Comparison of ENCODE assay signal across 29 mouse cellular contexts in genomic region chr19:20243817-20244216, GRCm38 (mm10).
A peak's percentile ranks its signal among the peaks of the same experiment; 100 is the strongest.
DNase-seq lines count a peak whose midpoint lies in the region; ATAC-seq lines count a peak whose summit lies in the region.
"Had no signal": no experiment of that assay in that cellular context is flagged by ENCODE, and none has a peak within 500 bp of the region (broad histone marks: within the 10 kb centered on the region; RNA-seq: fewer than 3 reads in every experiment).

No protein-coding gene starts in this region.

- peak; percentile 36 to 41 for DNase-seq in cerebellum, postnatal 10 days
- no peak for DNase-seq in cerebellum, adult 11 months
- peak; percentile 24 for DNase-seq in midbrain, embryonic 14.5 days
- peak; percentile 12 for DNase-seq in brain, adult 2 months (ENCODE audit: low read depth, low spot score)
- DNase-seq in kidney, postnatal 4 days: no peak
- DNase-seq: adrenal gland, postnatal 10 days; cerebellum, adult 9-10 months; gastrocnemius, postnatal 25 days; heart, adult 18-20 months; heart, postnatal 4 days; kidney, adult 2 months; kidney, postnatal 36 days; liver, embryonic 13.5 days; lung, adult 18-20 months; lung, postnatal 14 days; right cerebral cortex, adult 18-20 months; spleen, adult 18-20 months; thymus, postnatal 25 days had no signal

- H3K4me1 ChIP-seq in hindbrain, embryonic 13.5 days (replicated peaks): peaks cover 9% of the 10 kb centered on the region; the same call in 1 of the 2 replicates
- H3K4me1 ChIP-seq in hindbrain, embryonic 12.5 days: no peaks in the 10 kb centered on the region
- peaks cover 3% of the 10 kb centered on the region; the same call in 1 of the 2 replicates for H3K4me1 ChIP-seq in midbrain, embryonic 14.5 days (ENCODE audit: control insufficient read depth, insufficient read depth, low read length)
- no peaks in the 10 kb centered on the region; the same call in 1 of the 2 replicates for H3K4me1 ChIP-seq in midbrain, embryonic 13.5 days (replicated peaks)
- H3K4me1 ChIP-seq: limb, embryonic 10.5 days; limb, embryonic 15.5 days; liver, embryonic 13.5 days had no signal

- no peaks in the 10 kb centered on the region for H3K27me3 ChIP-seq in hindbrain, embryonic 13.5 days
- H3K27me3 ChIP-seq in hindbrain, embryonic 12.5 days: no peaks in the 10 kb centered on the region
- H3K27me3 ChIP-seq in midbrain, embryonic 14.5 days (ENCODE audit: control insufficient read depth, insufficient read depth, low read length): no peaks in the 10 kb centered on the region
- no peaks in the 10 kb centered on the region for H3K27me3 ChIP-seq in midbrain, embryonic 13.5 days
- H3K27me3 ChIP-seq: CH12.LX; forebrain, embryonic 13.5 days; heart, embryonic 12.5 days; limb, embryonic 15.5 days; liver, embryonic 13.5 days; neural tube, embryonic 13.5 days had no signal

- no peak overlapping the region for H3K9ac ChIP-seq in hindbrain, embryonic 13.5 days
- no peak overlapping the region for H3K9ac ChIP-seq in hindbrain, embryonic 12.5 days
- no peak overlapping the region for H3K9ac ChIP-seq in midbrain, embryonic 14.5 days (replicated peaks; ENCODE audit: low read length)
- no peak overlapping the region for H3K9ac ChIP-seq in midbrain, embryonic 13.5 days (replicated peaks)
- H3K9ac ChIP-seq: forebrain, embryonic 13.5 days; heart, embryonic 12.5 days; limb, embryonic 15.5 days; liver, embryonic 13.5 days; neural tube, embryonic 13.5 days had no signal

- peak; percentile 77; the same call in 1 of the 2 replicates for ATAC-seq in hindbrain, embryonic 13.5 days (ENCODE audit: low FRiP score)
- no peak for ATAC-seq in hindbrain, embryonic 12.5 days (ENCODE audit: low FRiP score)
- no peak for ATAC-seq in midbrain, embryonic 14.5 days (ENCODE audit: low FRiP score, low TSS enrichment)
- ATAC-seq in midbrain, embryonic 13.5 days: no peak
- ATAC-seq: forebrain, embryonic 13.5 days; Patski had no signal

- no peaks in the 10 kb centered on the region for H3K36me3 ChIP-seq in hindbrain, embryonic 13.5 days
- no peaks in the 10 kb centered on the region for H3K36me3 ChIP-seq in hindbrain, embryonic 12.5 days
- H3K36me3 ChIP-seq in midbrain, embryonic 14.5 days (ENCODE audit: control insufficient read depth, insufficient read depth, low read length): no peaks in the 10 kb centered on the region
- H3K36me3 ChIP-seq in midbrain, embryonic 13.5 days: no peaks in the 10 kb centered on the region
- H3K36me3 ChIP-seq: heart, embryonic 12.5 days; limb, embryonic 10.5 days; limb, embryonic 15.5 days; liver, embryonic 13.5 days; neural tube, embryonic 13.5 days had no signal

- no peak overlapping the region for H3K4me2 ChIP-seq in hindbrain, embryonic 13.5 days
- H3K4me2 ChIP-seq in hindbrain, embryonic 12.5 days (replicated peaks): no peak overlapping the region
- H3K4me2 ChIP-seq in midbrain, embryonic 14.5 days (ENCODE audit: low read length): no peak overlapping the region
- H3K4me2 ChIP-seq in midbrain, embryonic 13.5 days (replicated peaks): no peak overlapping the region
- H3K4me2 ChIP-seq: forebrain, embryonic 13.5 days; heart, embryonic 12.5 days; limb, embryonic 15.5 days; liver, embryonic 13.5 days; neural tube, embryonic 13.5 days had no signal

- H3K4me3 ChIP-seq in hindbrain, embryonic 13.5 days: no peak overlapping the region
- H3K4me3 ChIP-seq in hindbrain, embryonic 12.5 days: no peak overlapping the region
- H3K4me3 ChIP-seq in midbrain, embryonic 14.5 days (replicated peaks; ENCODE audit: low read depth, low read length): no peak overlapping the region
- H3K4me3 ChIP-seq in midbrain, embryonic 13.5 days (replicated peaks): no peak overlapping the region
- H3K4me3 ChIP-seq: erythroblast, embryonic 14.5 days; forebrain, embryonic 13.5 days; heart, embryonic 12.5 days; limb, embryonic 10.5 days; limb, embryonic 15.5 days; liver, embryonic 13.5 days; neural tube, embryonic 13.5 days had no signal

- no peak overlapping the region for H3K27ac ChIP-seq in hindbrain, embryonic 13.5 days
- no peak overlapping the region for H3K27ac ChIP-seq in hindbrain, embryonic 12.5 days
- H3K27ac ChIP-seq in midbrain, embryonic 14.5 days (replicated peaks; ENCODE audit: low read depth, low read length): no peak overlapping the region
- no peak overlapping the region for H3K27ac ChIP-seq in midbrain, embryonic 13.5 days
- H3K27ac ChIP-seq: forebrain, embryonic 13.5 days; limb, embryonic 10.5 days; limb, embryonic 15.5 days; liver, embryonic 13.5 days; neural tube, embryonic 13.5 days had no signal

- H3K9me3 ChIP-seq in hindbrain, embryonic 13.5 days: no peaks in the 10 kb centered on the region
- H3K9me3 ChIP-seq in hindbrain, embryonic 12.5 days (replicated peaks): no peaks in the 10 kb centered on the region
- no peaks in the 10 kb centered on the region for H3K9me3 ChIP-seq in midbrain, embryonic 14.5 days (ENCODE audit: control insufficient read depth, low read length)
- no peaks in the 10 kb centered on the region for H3K9me3 ChIP-seq in midbrain, embryonic 13.5 days
- H3K9me3 ChIP-seq: forebrain, embryonic 13.5 days; heart, embryonic 12.5 days; limb, embryonic 10.5 days; limb, embryonic 15.5 days; liver, embryonic 13.5 days; neural tube, embryonic 13.5 days had no signal

- WGBS in hindbrain, embryonic 13.5 days: 62% methylated on average over 1 of the region's 1 CpGs
- 74% methylated on average over 1 of the region's 1 CpGs for WGBS in hindbrain, embryonic 12.5 days
- WGBS in midbrain, embryonic 14.5 days: 63% methylated on average over 1 of the region's 1 CpGs
- WGBS in midbrain, embryonic 13.5 days: 73% methylated on average over 1 of the region's 1 CpGs

Comparison
In these comparisons a context has a peak if more than half of its experiments do, and no peak if none do; other contexts are left out.
1. DNase-seq: peak in cerebellum, postnatal 10 days (2 of 2), midbrain, embryonic 14.5 days (single experiment) and brain, adult 2 months (single experiment); none in cerebellum, adult 11 months (single experiment) and kidney, postnatal 4 days (0 of 2).